Mouse (Mus musculus) testis, adult 2 months (tissue): ENCODE data around the gene Cmas. TPM values are rescaled to one million over a fixed set of nuclear protein-coding genes. Genes with fewer than 3 reads are reported as not detected.

Experiments used
- H3K27ac ChIP-seq: fragments of 200-500 bp; 2 replicates; pipeline ENCODE4 v1.5.1; 2012; ENCODE audit warnings: low read depth, low read length; ENCODE audit not compliant: control insufficient read depth, insufficient read depth
- H3K27me3 ChIP-seq: fragments of 200-500 bp; 2 replicates; pipeline ENCODE4 v1.6.1; 2012; ENCODE audit warnings: mild to moderate bottlenecking, low read length, moderate library complexity; ENCODE audit not compliant: control insufficient read depth, insufficient read depth
- H3K36me3 ChIP-seq: fragments of 200-500 bp; 2 replicates; pipeline ENCODE4 v1.6.1; 2012; ENCODE audit warnings: mild to moderate bottlenecking, low read length; ENCODE audit not compliant: control insufficient read depth, insufficient read depth
- H3K4me1 ChIP-seq: fragments of 200-500 bp; 2 replicates; pipeline ENCODE4 v1.6.1; 2012; ENCODE audit warnings: low read length; ENCODE audit not compliant: control insufficient read depth, insufficient read depth
- H3K4me3 ChIP-seq: fragments of 200-500 bp; 2 replicates; pipeline ENCODE4 v1.5.1; 2012; ENCODE audit warnings: low read depth, mild to moderate bottlenecking, low read length, moderate library complexity, mixed read lengths; ENCODE audit not compliant: control insufficient read depth
- CTCF ChIP-seq: fragments of 200-500 bp; IDR thresholded peaks from 2 replicates; pipeline ENCODE4 v1.5.1; 2012; ENCODE audit warnings: low read depth, mild to moderate bottlenecking, inconsistent platforms, low read length, moderate library complexity; ENCODE audit not compliant: control insufficient read depth, insufficient read depth, insufficient replicate concordance
- POLR2A ChIP-seq: fragments of 200-500 bp; IDR thresholded peaks from 2 replicates; pipeline ENCODE4 v1.6.1; 2012; ENCODE audit warnings: low read depth, mild to moderate bottlenecking, inconsistent platforms, low read length, moderate library complexity; ENCODE audit not compliant: control insufficient read depth
- polyA plus RNA-seq: library from polyadenylated mRNA; depleted of rRNA; stranded (reverse); fragments of >200 nt; gene quantifications from 2 replicates; pipeline ENCODE4 v1.2.3, GENCODE M21; 2012

The Cmas gene
- polyA plus RNA-seq, 1 experiment, result 14.8 TPM

- no peak for TF ChIP-seq POLR2A
- no peak for TF ChIP-seq CTCF
- Histone ChIP-seq H3K27me3 (no peaks in the 10 kb centered on the region), H3K36me3 (no peaks in the 10 kb centered on the region), H3K4me1 (no peaks in the 10 kb centered on the region), H3K4me3 (no peak overlapping the region), H3K27ac (no peak overlapping the region)
These were observed 24.8 kb downstream of the Cmas start for GRCm38 (mm10) chr6:142781286-142781685.

GRCm38 (mm10) chr6:142785343-142785742, 28.9 kb downstream of the Cmas start:
- H3K4me1 ChIP-seq, result peaks cover 3% of the 10 kb centered on the region
- H3K27ac ChIP-seq, result no peak overlapping the region
- H3K36me3 ChIP-seq, result no peaks in the 10 kb centered on the region
- no peaks in the 10 kb centered on the region for H3K27me3 ChIP-seq
- peak; percentile 20; the same call in 1 of the 2 replicates for TF ChIP-seq CTCF
- TF ChIP-seq POLR2A, result no peak
- no peak overlapping the region for H3K4me3 ChIP-seq

- Histone ChIP-seq H3K4me3 (no peak overlapping the region), H3K27ac (no peak overlapping the region), H3K4me1 (peaks cover 3% of the 10 kb centered on the region), H3K27me3 (no peaks in the 10 kb centered on the region), H3K36me3 (no peaks in the 10 kb centered on the region)
- TF ChIP-seq POLR2A (no peak), CTCF (no peak)
These were observed 29.6 kb downstream of the Cmas start for GRCm38 (mm10) chr6:142786106-142786505.

GRCm38 (mm10) chr6:142788042-142788987, 31.8 kb downstream of the Cmas start:
- TF ChIP-seq CTCF, result no peak
- TF ChIP-seq POLR2A, result no peak
- Histone ChIP-seq H3K4me1 (peaks cover 3% of the 10 kb centered on the region), H3K4me3 (no peak overlapping the region), H3K27me3 (no peaks in the 10 kb centered on the region), H3K27ac (no peak overlapping the region), H3K36me3 (no peaks in the 10 kb centered on the region)

GRCm38 (mm10) chr6:142789736-142790135, 33.2 kb downstream of the Cmas start:
- H3K27ac ChIP-seq, result peak overlapping the region; percentile 51
- TF ChIP-seq POLR2A, result no peak
- no peak for TF ChIP-seq CTCF
- peak overlapping the region; percentile 69 for H3K4me3 ChIP-seq
- peaks cover 3% of the 10 kb centered on the region for H3K4me1 ChIP-seq
- no peaks in the 10 kb centered on the region for H3K36me3 ChIP-seq
- H3K27me3 ChIP-seq, result no peaks in the 10 kb centered on the region

- Histone ChIP-seq H3K27me3 (no peaks in the 10 kb centered on the region), H3K27ac (no peak overlapping the region), H3K36me3 (no peaks in the 10 kb centered on the region), H3K4me3 (no peak overlapping the region), H3K4me1 (peaks cover 3% of the 10 kb centered on the region)
- TF ChIP-seq CTCF, result no peak
- TF ChIP-seq POLR2A, result no peak
These were observed 35.9 kb downstream of the Cmas start for GRCm38 (mm10) chr6:142792241-142792968.

- Histone ChIP-seq H3K27me3 (no peaks in the 10 kb centered on the region), H3K27ac (no peak overlapping the region), H3K36me3 (no peaks in the 10 kb centered on the region), H3K4me1 (peaks cover 3% of the 10 kb centered on the region), H3K4me3 (no peak overlapping the region)
- TF ChIP-seq POLR2A (no peak), CTCF (no peak)
These were observed 37.0 kb downstream of the Cmas start for GRCm38 (mm10) chr6:142793468-142793867.
